Mouse (Mus musculus) C3H10T1/2 (cell line): Measurements from ENCODE around the gene Cntn4. TPM values are rescaled to one million over a fixed set of nuclear protein-coding genes. Genes with fewer than 3 reads are reported as not detected.

ENCODE experiments used
- polyA plus RNA-seq, 2 experiments: library from polyadenylated mRNA; unstranded; fragments of >200 nt; fragmentation: generic; extraction: Trizol; gene quantifications; one replicate each; pipeline ENCODE4 v1.2.1; 2012; ENCODE audit warnings: missing spikeins in 2 of 2

Gene Cntn4
- not detected for polyA plus RNA-seq

GRCm38 (mm10) chr6:105677149-105678031, at the start of gene Cntn4:
Gene Cntn4 (plus strand): TSS chr6:105677660.

